Mouse (Mus musculus) granulocyte monocyte progenitor cell, adult 5-6 weeks (primary cell): ENCODE measurements around the gene Gtse1. TPM values are rescaled to one million over a fixed set of nuclear protein-coding genes. Genes with fewer than 3 reads are reported as not detected.

Source experiments
- ATAC-seq: replicated peaks from 2 replicates; pipeline ENCODE4 v1.8.0; 2016; ENCODE audit warnings: mild to moderate bottlenecking, moderate TSS enrichment, inconsistent platforms; ENCODE audit not compliant: poor library complexity, severe bottlenecking
- total RNA-seq, 2 experiments: library from RNA; stranded (forward) in 1 of 2; stranded (reverse) in 1 of 2; fragments of 200-712, 200-1000 nt in 1 of 2; fragments of >200 nt in 1 of 2; fragmentation: Nextera tagmentation in 1 of 2; gene quantifications; 2 replicates each; pipeline ENCODE4 v1.2.3; 2014 to 2017

Gene Gtse1
- total RNA-seq, 2 experiments from 2014 or later, result 13.6 to 20.0 TPM

- ATAC-seq, result no peak
Observed at GRCm38 (mm10) chr15:85919191-85919891, 59.8 kb downstream of the Gtse1 start.

- ATAC-seq, result no peak
Observed at GRCm38 (mm10) chr15:85919892-85920248, 60.3 kb downstream of the Gtse1 start.

DNA sequence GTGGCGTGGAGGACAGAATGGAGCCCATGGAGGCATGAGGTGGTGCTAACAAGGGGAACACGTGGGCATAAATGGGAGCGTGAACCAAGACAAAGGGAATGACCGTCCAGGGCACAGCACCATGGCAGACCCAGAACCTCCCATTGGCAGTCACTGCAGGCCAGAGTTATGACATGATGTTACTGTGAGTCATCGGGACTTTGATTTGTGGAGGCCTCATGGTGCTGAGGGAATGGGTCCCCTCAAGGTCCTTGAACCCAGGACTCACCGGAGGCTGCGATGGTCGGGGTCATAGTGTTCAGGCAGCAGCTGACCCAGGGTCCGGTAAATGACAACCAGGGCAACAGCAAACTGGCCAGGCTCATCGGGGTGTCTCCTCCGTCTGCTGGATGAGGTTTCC, 62.3 kb downstream of the Gtse1 start:
- no peak for ATAC-seq

Other genes starting within 250 kb of the Gtse1 start
- not detected in 2 replicates for gene Ppara, start 124.8 kb upstream of the Gtse1 start, total RNA-seq (2014; fragmentation: Nextera tagmentation)
- gene Ppara, start 124.8 kb upstream of the Gtse1 start, total RNA-seq (2017), result not detected in 2 replicates
- 13.5 and 17.1 TPM in 2 replicates for gene Cdpf1, start 48.0 kb upstream of the Gtse1 start, total RNA-seq (2014; fragmentation: Nextera tagmentation)
- 10.8 and 11.1 TPM in 2 replicates for gene Cdpf1, start 48.0 kb upstream of the Gtse1 start, total RNA-seq (2017)
- gene Pkdrej, start 38.0 kb upstream of the Gtse1 start, total RNA-seq (2014; fragmentation: Nextera tagmentation), result not detected in 2 replicates
- gene Pkdrej, start 38.0 kb upstream of the Gtse1 start, total RNA-seq (2017), result not detected in 2 replicates
- gene Ttc38, start 27.4 kb upstream of the Gtse1 start, total RNA-seq (2014; fragmentation: Nextera tagmentation), result 2.9 and 9.4 TPM in 2 replicates
- gene Ttc38, start 27.4 kb upstream of the Gtse1 start, total RNA-seq (2017), result 3.1 and 5.0 TPM in 2 replicates
- 17.2 and 32.2 TPM in 2 replicates for gene Trmu, start 19.6 kb downstream of the Gtse1 start, total RNA-seq (2014; fragmentation: Nextera tagmentation)
- 22.3 and 28.7 TPM in 2 replicates for gene Trmu, start 19.6 kb downstream of the Gtse1 start, total RNA-seq (2017)
- gene Celsr1, start 174.0 kb downstream of the Gtse1 start, total RNA-seq (2014; fragmentation: Nextera tagmentation), result 8.0 and 12.6 TPM in 2 replicates
- 6.9 and 8.7 TPM in 2 replicates for gene Celsr1, start 174.0 kb downstream of the Gtse1 start, total RNA-seq (2017)
- gene Gramd4, start 197.9 kb downstream of the Gtse1 start, total RNA-seq (2014; fragmentation: Nextera tagmentation), result 15.0 and 19.9 TPM in 2 replicates
- gene Gramd4, start 197.9 kb downstream of the Gtse1 start, total RNA-seq (2017), result 15.9 and 18.4 TPM in 2 replicates